8 mouse cellular contexts compared by ENCODE assay signal in the genomic region with DNA sequence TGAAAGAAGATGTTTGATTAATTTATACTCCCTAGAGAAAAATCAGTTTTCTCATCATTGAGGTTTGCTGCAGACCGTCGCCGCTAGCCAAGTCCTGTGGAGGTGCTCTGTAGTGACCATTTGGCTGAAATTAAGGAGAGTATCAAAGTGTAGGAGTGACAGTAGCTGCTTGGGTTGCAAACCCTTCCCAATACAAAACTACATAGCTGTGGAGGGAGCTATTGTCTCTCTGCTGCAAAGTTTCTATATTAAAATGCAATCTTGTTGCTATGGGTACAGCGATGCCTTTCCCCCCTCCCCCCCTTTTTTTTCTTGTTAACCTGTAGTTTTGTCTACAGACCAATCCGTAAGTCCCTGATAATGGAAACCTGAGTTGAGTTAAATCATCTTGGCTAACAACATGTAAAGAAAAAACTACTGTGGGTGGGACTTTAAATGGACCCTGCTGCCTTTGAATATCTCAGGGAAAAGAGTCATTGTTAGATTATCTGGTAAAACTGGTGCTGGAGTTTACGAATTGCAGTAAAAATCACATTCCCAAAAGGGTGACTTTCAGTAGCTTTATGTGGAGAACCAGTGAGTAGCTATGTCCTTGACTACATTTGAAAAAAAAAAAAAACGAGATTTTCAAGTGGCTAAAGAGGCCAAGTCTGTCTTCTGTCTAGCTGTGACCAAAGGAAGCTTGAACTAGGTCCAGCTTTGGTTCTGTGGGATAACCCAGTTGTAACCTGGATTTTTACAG. TPM values are rescaled to one million over a fixed set of nuclear protein-coding genes. Genes with fewer than 3 reads are reported as not detected.
DNase-seq lines count a peak whose midpoint lies in the region; ATAC-seq and TF ChIP-seq lines count a peak whose summit lies in the region.

No protein-coding gene starts in this region.

- H3K27ac ChIP-seq in heart, embryonic 10.5 days: peak overlapping the region; percentile 99
- peak overlapping the region; percentile 91 for H3K27ac ChIP-seq in forebrain, embryonic 16.5 days (ENCODE audit: low read length)
- H3K27ac ChIP-seq in liver, postnatal 0 days (ENCODE audit: low read depth): peak overlapping the region; percentile 99

- no peak for TF ChIP-seq EP300 in liver, postnatal 0 days (IDR thresholded peaks at IDR 0.05; ENCODE audit: low read depth)

- peak overlapping the region; percentile 96 for H3K4me3 ChIP-seq in heart, embryonic 10.5 days
- H3K4me3 ChIP-seq in E14TG2a.4 (replicated peaks; ENCODE audit: low read length): peak overlapping the region; percentile 93
- H3K4me3 ChIP-seq in forebrain, embryonic 16.5 days (replicated peaks; ENCODE audit: low read length): peak overlapping the region; percentile 35
- peak overlapping the region; percentile 86 for H3K4me3 ChIP-seq in liver, postnatal 0 days (ENCODE audit: low read depth, low read length)

- peaks cover 8% of the 10 kb centered on the region for H3K36me3 ChIP-seq in heart, embryonic 10.5 days
- H3K36me3 ChIP-seq in E14TG2a.4 (ENCODE audit: insufficient read depth, low read length): peaks cover 45% of the 10 kb centered on the region
- no peaks in the 10 kb centered on the region for H3K36me3 ChIP-seq in forebrain, embryonic 16.5 days (ENCODE audit: control insufficient read depth, insufficient read depth)
- H3K36me3 ChIP-seq in liver, postnatal 0 days (replicated peaks; ENCODE audit: insufficient read depth, low read length): peaks cover 16% of the 10 kb centered on the region

- H3K4me2 ChIP-seq in forebrain, embryonic 16.5 days (ENCODE audit: low read length): peak overlapping the region; percentile 50
- H3K4me2 ChIP-seq in liver, postnatal 0 days (ENCODE audit: low read depth, low read length): peak overlapping the region; percentile 92

- WGBS in heart, embryonic 10.5 days: 8% methylated on average over 7 of the region's 7 CpGs
- 7% methylated on average over 7 of the region's 7 CpGs for WGBS in forebrain, embryonic 16.5 days
- 20% methylated on average over 7 of the region's 7 CpGs for WGBS in liver, postnatal 0 days (ENCODE audit: insufficient replicate concordance)

- H3K27me3 ChIP-seq in heart, embryonic 10.5 days (ENCODE audit: insufficient read depth, poor library complexity, severe bottlenecking): no peaks in the 10 kb centered on the region
- no peaks in the 10 kb centered on the region for H3K27me3 ChIP-seq in E14TG2a.4 (ENCODE audit: insufficient read depth, low read length)
- no peaks in the 10 kb centered on the region for H3K27me3 ChIP-seq in forebrain, embryonic 16.5 days (replicated peaks; ENCODE audit: control insufficient read depth, insufficient read depth, low read length)
- no peaks in the 10 kb centered on the region for H3K27me3 ChIP-seq in liver, postnatal 0 days (ENCODE audit: insufficient read depth, low read length)

- ATAC-seq in forebrain, embryonic 16.5 days: no peak
- no peak for ATAC-seq in liver, postnatal 0 days
- ATAC-seq in inflammation-experienced regulatory T-cells, adult 6 months: no peak
- no peak for ATAC-seq in frontal cortex, adult (ENCODE audit: low TSS enrichment)

- peaks cover 70% of the 10 kb centered on the region for H3K4me1 ChIP-seq in heart, embryonic 10.5 days
- H3K4me1 ChIP-seq in E14TG2a.4 (replicated peaks; ENCODE audit: low read depth, low read length): peaks cover 71% of the 10 kb centered on the region
- H3K4me1 ChIP-seq in forebrain, embryonic 16.5 days (replicated peaks; ENCODE audit: control insufficient read depth, insufficient read depth, low read length): peaks cover 41% of the 10 kb centered on the region
- peaks cover 42% of the 10 kb centered on the region for H3K4me1 ChIP-seq in liver, postnatal 0 days (ENCODE audit: insufficient read depth)

- H3K9ac ChIP-seq in forebrain, embryonic 16.5 days (replicated peaks; ENCODE audit: low read depth, low read length): peak overlapping the region; percentile 55
- peak overlapping the region; percentile 80 for H3K9ac ChIP-seq in liver, postnatal 0 days (replicated peaks)

- no peak for DNase-seq in heart, embryonic 10.5 days (ENCODE audit: low spot score)
- no peak for DNase-seq in heart, adult 8-10 months (ENCODE audit: low spot score)
- DNase-seq in liver, postnatal 0 days: no peak
- DNase-seq in adrenal gland, postnatal 4 days (ENCODE audit: low spot score in 2 of 2): no peak

- no peaks in the 10 kb centered on the region for H3K9me3 ChIP-seq in heart, embryonic 10.5 days
- no peaks in the 10 kb centered on the region for H3K9me3 ChIP-seq in E14TG2a.4 (ENCODE audit: low read length)
- H3K9me3 ChIP-seq in forebrain, embryonic 16.5 days (ENCODE audit: control insufficient read depth, low read length): no peaks in the 10 kb centered on the region
- no peaks in the 10 kb centered on the region for H3K9me3 ChIP-seq in liver, postnatal 0 days (ENCODE audit: low read length)

- TF ChIP-seq CTCF in E14TG2a.4 (conservative IDR thresholded peaks at IDR 0.05; ENCODE audit: low read length): no peak
- no peak for TF ChIP-seq CTCF in liver, postnatal 0 days (IDR thresholded peaks at IDR 0.05; ENCODE audit: low read depth)

RNA-seq across cellular contexts. Expression of gene Klf3, which starts 2.1 kb away (rescaled TPM):
- polyA plus RNA-seq in heart, embryonic 10.5 days (2016; fragmentation: Nextera tagmentation; extraction: Ambion mirVana): 49.6 and 61.8 TPM in 2 replicates
- 10 to 100 TPM; 35.2 to 51.2 (median 39.9) TPM for total RNA-seq in heart, adult 8-10 months (2022)
- polyA plus RNA-seq in forebrain, embryonic 16.5 days (2015; fragmentation: Nextera tagmentation; extraction: Ambion mirVana): 30.9 and 32.9 TPM in 2 replicates
- 63.5 and 65.7 TPM in 2 replicates for polyA plus RNA-seq in liver, postnatal 0 days (2015; fragmentation: Nextera tagmentation; extraction: Ambion mirVana)
- polyA plus RNA-seq in inflammation-experienced regulatory T-cells, adult 6 months (2017; shearing (Covaris generic)): 10 to 100 TPM; 46.7 to 93.5 (median 83.6) TPM
- total RNA-seq in adrenal gland, postnatal 4 days (2021): 10 to 100 TPM; 87.3 to 91.7 TPM

Comparison
In these comparisons a context has a peak if more than half of its experiments do, and no peak if none do; other contexts are left out.
1. H3K4me3 ChIP-seq: peak in every context shown above with its lines; median percentile 96 in heart, embryonic 10.5 days; 93 in E14TG2a.4; 86 in liver, postnatal 0 days; 35 in forebrain, embryonic 16.5 days.